Mouse (Mus musculus): ENCODE measurements around the gene Hmcn1.

- no peak for TF ChIP-seq POLR2A (IDR thresholded peaks at IDR 0.05; ENCODE audit: borderline replicate concordance, low read depth, low read length)
- no peak for TF ChIP-seq CTCF (IDR thresholded peaks at IDR 0.05; ENCODE audit: low read depth, low read length)
These were observed 458.6 kb downstream of the Hmcn1 start for GRCm38 (mm10) chr1:150534587-150534986.

Measured in bone marrow macrophage, adult 2 months (primary cell).